Mouse (Mus musculus): ENCODE data around the gene Ccdc137. TPM values are rescaled to one million over a fixed set of nuclear protein-coding genes. Genes with fewer than 3 reads are reported as not detected.

Gene Ccdc137
- polyA plus RNA-seq, 1 experiment = 24.6 TPM

- Histone ChIP-seq H3K79me3 (ENCODE audit: low read depth) (no peaks in the 10 kb centered on the region), H3K4me3 (ENCODE audit: insufficient read depth, poor library complexity, severe bottlenecking) (no peak overlapping the region), H3K79me2 (ENCODE audit: control insufficient read depth, insufficient read depth) (no peaks in the 10 kb centered on the region), H3ac (ENCODE audit: control insufficient read depth, insufficient read length, low read depth) (no peak overlapping the region), H3K27me3 (ENCODE audit: control insufficient read depth, insufficient read depth, insufficient read length) (no peaks in the 10 kb centered on the region), H3K36me3 (ENCODE audit: control insufficient read depth, insufficient read depth) (no peaks in the 10 kb centered on the region)
- no peak for TF ChIP-seq FOSL1 (IDR thresholded peaks at IDR 0.05; ENCODE audit: insufficient read depth, low read length, poor library complexity, severe bottlenecking)
- TF ChIP-seq CEBPB (IDR thresholded peaks at IDR 0.05; ENCODE audit: low read depth) = no peak
- TF ChIP-seq MYOD1 (IDR thresholded peaks at IDR 0.05; ENCODE audit: control insufficient read depth, insufficient read length, low read depth) = no peak
- no peak for TF ChIP-seq CTCF (IDR thresholded peaks at IDR 0.05; ENCODE audit: control insufficient read depth, insufficient read depth, insufficient read length)
- no peak for TF ChIP-seq USF1 (IDR thresholded peaks at IDR 0.05; ENCODE audit: low read depth)
- TF ChIP-seq MAX (IDR thresholded peaks at IDR 0.05) = no peak
- TF ChIP-seq MYOG (IDR thresholded peaks at IDR 0.05; ENCODE audit: control insufficient read depth, extremely low read depth, insufficient read length) = no peak
Observed at GRCm38 (mm10) chr11:120506899-120507298, 49.0 kb downstream of the Ccdc137 start.

- no peak overlapping the region for H3ac ChIP-seq (ENCODE audit: control insufficient read depth, insufficient read length, low read depth)
- no peaks in the 10 kb centered on the region for H3K27me3 ChIP-seq (ENCODE audit: control insufficient read depth, insufficient read depth, insufficient read length)
- no peaks in the 10 kb centered on the region for H3K79me3 ChIP-seq (ENCODE audit: low read depth)
- no peaks in the 10 kb centered on the region for H3K79me2 ChIP-seq (ENCODE audit: control insufficient read depth, insufficient read depth)
- no peak overlapping the region for H3K4me3 ChIP-seq (ENCODE audit: insufficient read depth, poor library complexity, severe bottlenecking)
- TF ChIP-seq CEBPB (IDR thresholded peaks at IDR 0.05; ENCODE audit: low read depth) (peak; percentile 80), MAX (IDR thresholded peaks at IDR 0.05) (no peak), MYOD1 (IDR thresholded peaks at IDR 0.05; ENCODE audit: control insufficient read depth, insufficient read length, low read depth) (no peak)
- no peaks in the 10 kb centered on the region for H3K36me3 ChIP-seq (ENCODE audit: control insufficient read depth, insufficient read depth)
Observed at GRCm38 (mm10) chr11:120507611-120508289, 49.8 kb downstream of the Ccdc137 start.

- H3K79me2 ChIP-seq (ENCODE audit: control insufficient read depth, insufficient read depth) = no peaks in the 10 kb centered on the region
- H3K4me3 ChIP-seq (ENCODE audit: insufficient read depth, poor library complexity, severe bottlenecking) = no peak overlapping the region
- H3K79me3 ChIP-seq (ENCODE audit: low read depth) = no peaks in the 10 kb centered on the region
- H3K27me3 ChIP-seq (ENCODE audit: control insufficient read depth, insufficient read depth, insufficient read length) = no peaks in the 10 kb centered on the region
- no peaks in the 10 kb centered on the region for H3K36me3 ChIP-seq (ENCODE audit: control insufficient read depth, insufficient read depth)
- no peak overlapping the region for H3ac ChIP-seq (ENCODE audit: control insufficient read depth, insufficient read length, low read depth)
- TF ChIP-seq CTCF (IDR thresholded peaks at IDR 0.05; ENCODE audit: control insufficient read depth, insufficient read depth, insufficient read length) (no peak), MAX (IDR thresholded peaks at IDR 0.05) (peak; percentile 14), MYOD1 (IDR thresholded peaks at IDR 0.05; ENCODE audit: control insufficient read depth, insufficient read length, low read depth) (no peak), CEBPB (IDR thresholded peaks at IDR 0.05; ENCODE audit: low read depth) (no peak), USF1 (IDR thresholded peaks at IDR 0.05; ENCODE audit: low read depth) (peak; percentile 76)
Observed at GRCm38 (mm10) chr11:120508290-120508870, 50.5 kb downstream of the Ccdc137 start.

GRCm38 (mm10) chr11:120509940-120510339 is 52.0 kb downstream of the Ccdc137 start:
- no peak overlapping the region for H3K4me3 ChIP-seq (ENCODE audit: insufficient read depth, poor library complexity, severe bottlenecking)
- TF ChIP-seq MAX (IDR thresholded peaks at IDR 0.05) = no peak
- no peak for TF ChIP-seq CEBPB (IDR thresholded peaks at IDR 0.05; ENCODE audit: low read depth)
- TF ChIP-seq CTCF (IDR thresholded peaks at IDR 0.05; ENCODE audit: control insufficient read depth, insufficient read depth, insufficient read length) = no peak
- no peak for TF ChIP-seq MYOD1 (IDR thresholded peaks at IDR 0.05; ENCODE audit: control insufficient read depth, insufficient read length, low read depth)
- no peak for TF ChIP-seq MYOG (IDR thresholded peaks at IDR 0.05; ENCODE audit: control insufficient read depth, extremely low read depth, insufficient read length)
- no peak for TF ChIP-seq FOSL1 (IDR thresholded peaks at IDR 0.05; ENCODE audit: insufficient read depth, low read length, poor library complexity, severe bottlenecking)
- no peak for TF ChIP-seq USF1 (IDR thresholded peaks at IDR 0.05; ENCODE audit: low read depth)
- H3K79me3 ChIP-seq (ENCODE audit: low read depth) = no peaks in the 10 kb centered on the region

GRCm38 (mm10) chr11:120510375-120511030 is 52.6 kb downstream of the Ccdc137 start:
- no peak overlapping the region for H3K4me3 ChIP-seq (ENCODE audit: insufficient read depth, poor library complexity, severe bottlenecking)
- no peaks in the 10 kb centered on the region for H3K27me3 ChIP-seq (ENCODE audit: control insufficient read depth, insufficient read depth, insufficient read length)
- no peak overlapping the region for H3ac ChIP-seq (ENCODE audit: control insufficient read depth, insufficient read length, low read depth)
- TF ChIP-seq USF1 (IDR thresholded peaks at IDR 0.05; ENCODE audit: low read depth) (no peak), MYOG (IDR thresholded peaks at IDR 0.05; ENCODE audit: control insufficient read depth, extremely low read depth, insufficient read length) (no peak), CTCF (IDR thresholded peaks at IDR 0.05; ENCODE audit: control insufficient read depth, insufficient read depth, insufficient read length) (no peak), MYOD1 (IDR thresholded peaks at IDR 0.05; ENCODE audit: control insufficient read depth, insufficient read length, low read depth) (no peak), CEBPB (IDR thresholded peaks at IDR 0.05; ENCODE audit: low read depth) (no peak), MAX (IDR thresholded peaks at IDR 0.05) (no peak), FOSL1 (IDR thresholded peaks at IDR 0.05; ENCODE audit: insufficient read depth, low read length, poor library complexity, severe bottlenecking) (no peak)
- no peaks in the 10 kb centered on the region for H3K79me2 ChIP-seq (ENCODE audit: control insufficient read depth, insufficient read depth)
- H3K79me3 ChIP-seq (ENCODE audit: low read depth) = no peaks in the 10 kb centered on the region
- H3K36me3 ChIP-seq (ENCODE audit: control insufficient read depth, insufficient read depth) = no peaks in the 10 kb centered on the region

More at GRCm38 (mm10) chr11:120509940-120510339, 52.0 kb downstream of the Ccdc137 start:
- no peak overlapping the region for H3ac ChIP-seq (ENCODE audit: control insufficient read depth, insufficient read length, low read depth)
- no peaks in the 10 kb centered on the region for H3K36me3 ChIP-seq (ENCODE audit: control insufficient read depth, insufficient read depth)
- no peaks in the 10 kb centered on the region for H3K27me3 ChIP-seq (ENCODE audit: control insufficient read depth, insufficient read depth, insufficient read length)
- H3K79me2 ChIP-seq (ENCODE audit: control insufficient read depth, insufficient read depth) = no peaks in the 10 kb centered on the region

Data from C2C12 (cell line).